Mouse (Mus musculus): ENCODE measurements around the gene Pmepa1.

The Pmepa1 gene

DNA sequence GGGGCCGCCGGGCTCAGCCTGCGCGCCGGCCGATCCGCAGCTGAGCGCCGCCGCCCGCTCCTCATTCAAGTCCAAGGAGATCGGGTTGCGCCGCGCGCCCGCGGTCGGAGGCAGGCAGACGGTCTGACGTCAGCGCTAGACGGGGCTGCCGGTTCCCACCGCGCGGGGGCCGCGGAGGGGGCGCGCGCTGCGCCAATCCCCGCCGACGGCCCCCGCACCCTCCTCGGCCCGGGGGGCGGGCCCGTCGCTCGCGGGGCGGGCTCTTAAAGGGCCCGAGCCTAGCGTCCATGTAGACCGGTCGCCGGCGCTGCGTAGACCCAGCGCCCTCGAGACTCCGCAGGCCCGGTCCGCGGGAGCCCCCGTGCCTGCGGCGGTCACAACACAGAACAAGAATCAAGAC is at the start of gene Pmepa1:
TSS of gene Pmepa1 (minus strand) at position 125 of the 400 bp plus-strand sequence.
- peak; percentile 94 to 96 for DNase-seq

DNA sequence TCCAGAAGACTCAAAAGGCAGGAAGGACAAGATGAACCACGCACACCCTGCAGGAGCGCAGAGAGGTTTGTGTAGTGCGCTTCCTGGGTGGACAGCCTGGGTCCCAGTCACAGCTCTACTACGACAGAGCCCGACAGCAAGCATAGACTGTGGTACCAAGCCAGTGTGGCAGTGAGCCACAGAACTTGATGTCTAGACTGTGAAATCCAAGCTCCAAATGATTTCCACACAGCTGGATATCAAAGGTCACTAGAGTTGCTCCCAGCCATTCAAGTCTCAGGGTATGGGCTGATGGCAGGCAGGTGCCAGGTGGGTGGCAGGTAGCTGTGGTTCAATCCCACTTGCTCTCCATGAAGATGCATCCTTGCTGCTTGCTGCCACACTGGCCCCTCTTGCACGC is 45.4 kb upstream of the Pmepa1 start:
- DNase-seq = no peak

DNA sequence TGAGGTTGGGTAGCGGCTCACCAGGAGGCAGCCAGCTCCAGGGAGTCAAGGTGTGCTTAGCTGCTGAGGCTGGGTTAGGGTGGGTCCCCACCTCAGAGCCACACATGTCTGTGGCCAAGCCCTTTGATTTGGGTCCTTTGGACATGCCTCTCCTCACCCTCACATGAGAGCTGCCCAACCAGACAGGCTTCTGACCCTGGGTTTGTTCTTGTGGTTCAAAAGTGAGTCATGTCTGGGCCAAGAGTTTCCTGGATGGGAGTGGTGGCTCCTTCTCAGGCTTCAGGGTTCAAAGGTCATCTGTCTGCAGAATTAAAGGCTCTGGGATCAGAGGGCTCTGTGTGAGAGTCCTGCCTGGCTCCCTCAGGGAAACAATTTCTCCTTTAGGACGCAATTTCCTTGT is 44.9 kb upstream of the Pmepa1 start:
- no peak for DNase-seq

DNA sequence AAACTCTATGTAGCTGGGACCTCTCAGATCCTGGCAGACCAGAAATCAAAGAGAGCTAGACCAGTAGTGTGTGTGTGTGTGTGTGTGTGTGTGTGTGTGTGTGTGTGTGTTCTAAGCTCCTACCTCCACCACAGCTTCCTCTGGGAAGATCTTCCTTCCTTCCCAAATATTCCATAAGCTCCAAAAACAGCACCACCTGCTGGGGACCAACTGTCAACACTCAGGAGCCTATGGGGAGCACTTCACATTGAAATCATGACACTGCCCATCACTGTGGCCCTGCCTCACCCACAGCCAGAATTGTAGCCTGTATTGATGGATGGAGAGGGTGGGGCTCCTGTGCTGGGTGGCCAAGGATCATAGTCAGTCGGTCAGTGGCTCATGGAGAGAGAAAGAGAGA is 38.0 kb upstream of the Pmepa1 start:
- DNase-seq = no peak

DNA sequence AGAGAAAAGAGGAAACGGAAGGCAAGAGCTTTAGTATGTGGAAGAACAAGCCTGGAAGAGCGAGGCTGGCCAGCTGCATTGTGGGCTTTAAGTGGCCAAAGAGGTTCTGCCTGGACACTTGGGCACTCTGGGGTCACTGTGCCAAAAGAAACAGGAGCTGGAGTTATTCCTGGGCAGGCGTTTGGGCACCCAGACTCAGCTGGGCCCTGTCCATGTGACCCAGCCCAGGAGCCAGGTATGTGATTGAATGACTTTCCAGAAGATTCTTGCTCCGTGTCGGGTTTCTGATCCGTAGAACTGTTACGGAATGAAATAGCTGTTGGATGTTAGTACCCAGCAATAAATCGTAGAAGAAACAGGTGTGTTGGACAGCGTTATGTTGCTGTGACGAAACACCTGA is 32.2 kb upstream of the Pmepa1 start:
- DNase-seq = no peak

DNA sequence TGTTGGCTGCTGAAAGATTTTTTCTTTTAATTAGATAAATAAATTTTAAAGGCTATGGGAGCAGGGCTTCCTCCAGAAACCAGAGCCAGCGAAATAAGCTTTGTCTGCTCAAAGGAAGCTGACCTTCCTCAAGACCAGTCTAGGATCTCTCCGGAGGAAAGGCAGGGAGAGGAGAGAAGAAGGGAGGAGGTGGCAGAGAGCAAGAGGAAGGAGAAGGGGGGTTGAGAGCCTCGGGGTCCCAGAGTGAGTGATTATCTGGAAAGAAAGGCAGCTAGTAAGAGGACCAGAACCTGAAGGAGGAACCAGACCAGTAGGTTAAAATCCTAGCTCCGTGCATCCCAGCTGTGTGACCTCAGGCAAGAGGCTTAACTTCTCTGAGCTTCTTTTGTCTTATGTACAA is 31.7 kb upstream of the Pmepa1 start:
- DNase-seq = peak in 1 of 2 experiments; percentile 21

DNA sequence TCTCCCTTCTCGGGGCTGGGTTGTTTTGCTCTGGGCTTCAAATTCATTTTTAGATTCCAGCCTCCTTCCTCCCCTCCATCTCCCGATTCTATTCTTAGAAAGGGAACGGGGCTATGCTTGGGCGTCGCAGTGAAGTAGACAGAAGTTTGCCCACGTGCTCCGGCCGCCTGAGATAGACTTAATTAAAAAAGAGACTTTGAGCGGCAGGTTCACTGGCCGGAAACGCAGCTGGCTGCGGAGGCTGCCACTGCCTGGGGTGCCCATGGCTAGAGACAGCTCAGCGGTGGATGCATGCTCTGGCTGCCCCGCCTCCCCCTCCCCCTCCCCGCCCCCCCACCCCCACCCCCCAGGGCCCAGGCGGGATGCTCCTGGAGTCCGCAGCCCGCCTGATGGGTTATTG is 31.2 kb upstream of the Pmepa1 start:
- DNase-seq = peak; percentile 69 to 82

DNA sequence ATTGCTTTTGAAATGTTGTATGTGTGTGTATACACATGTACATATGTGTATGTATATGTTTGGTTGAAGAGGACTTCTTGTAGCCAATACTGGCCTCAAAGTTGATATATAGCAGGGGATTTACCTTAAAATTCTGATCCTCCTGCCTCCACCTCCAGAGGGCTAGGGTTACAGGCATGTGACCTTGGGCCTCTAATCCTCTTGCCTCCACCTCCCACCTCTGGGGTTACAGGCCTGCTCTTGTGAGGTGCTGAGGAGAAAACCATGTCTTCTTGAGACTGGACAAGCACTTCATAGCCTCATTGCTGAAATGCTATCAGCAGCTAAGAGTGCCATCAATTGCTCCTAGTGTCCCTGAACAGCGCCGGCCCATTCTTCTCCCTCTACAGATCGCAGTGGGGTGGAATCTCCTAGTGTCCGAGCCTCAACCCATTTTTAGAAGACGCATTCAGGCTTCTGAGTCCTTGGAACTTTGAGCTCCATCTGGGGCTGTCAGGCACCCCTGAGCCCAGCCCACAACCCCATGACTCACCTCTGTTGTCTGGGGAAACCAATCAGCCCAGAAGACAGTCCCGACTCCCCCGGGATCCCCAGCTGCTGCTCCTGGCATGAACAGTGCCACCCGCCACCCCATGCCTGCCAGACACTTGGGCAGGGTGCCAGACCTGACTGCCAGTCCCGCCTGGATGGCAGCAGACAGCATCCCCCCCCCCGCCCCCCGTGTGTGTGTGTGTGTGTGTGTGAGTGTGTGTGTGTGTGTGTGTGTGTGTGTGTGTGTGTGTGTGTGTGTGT is 30.6 kb upstream of the Pmepa1 start:
- DNase-seq = peak; percentile 84 to 90

DNA sequence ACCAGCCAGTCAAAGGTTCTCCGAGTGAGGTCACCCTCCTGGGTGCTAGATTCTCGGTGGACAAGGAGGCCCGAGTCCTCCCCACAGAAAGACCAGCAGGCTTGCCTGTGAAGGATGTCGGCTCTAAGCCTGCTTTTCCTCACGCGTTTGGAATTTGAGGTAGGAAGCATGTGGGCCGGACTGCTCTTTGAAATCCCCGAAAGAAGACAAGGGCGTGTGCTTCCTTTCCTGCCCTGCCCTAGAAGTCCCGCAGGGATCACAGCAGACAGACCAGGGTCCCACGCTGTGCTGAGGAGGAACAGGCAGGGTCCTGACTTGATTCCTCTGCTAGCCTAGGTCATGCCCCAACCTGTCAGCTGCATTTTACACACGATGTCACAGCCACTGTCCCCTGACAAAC is 28.7 kb upstream of the Pmepa1 start:
- no peak for DNase-seq

DNA sequence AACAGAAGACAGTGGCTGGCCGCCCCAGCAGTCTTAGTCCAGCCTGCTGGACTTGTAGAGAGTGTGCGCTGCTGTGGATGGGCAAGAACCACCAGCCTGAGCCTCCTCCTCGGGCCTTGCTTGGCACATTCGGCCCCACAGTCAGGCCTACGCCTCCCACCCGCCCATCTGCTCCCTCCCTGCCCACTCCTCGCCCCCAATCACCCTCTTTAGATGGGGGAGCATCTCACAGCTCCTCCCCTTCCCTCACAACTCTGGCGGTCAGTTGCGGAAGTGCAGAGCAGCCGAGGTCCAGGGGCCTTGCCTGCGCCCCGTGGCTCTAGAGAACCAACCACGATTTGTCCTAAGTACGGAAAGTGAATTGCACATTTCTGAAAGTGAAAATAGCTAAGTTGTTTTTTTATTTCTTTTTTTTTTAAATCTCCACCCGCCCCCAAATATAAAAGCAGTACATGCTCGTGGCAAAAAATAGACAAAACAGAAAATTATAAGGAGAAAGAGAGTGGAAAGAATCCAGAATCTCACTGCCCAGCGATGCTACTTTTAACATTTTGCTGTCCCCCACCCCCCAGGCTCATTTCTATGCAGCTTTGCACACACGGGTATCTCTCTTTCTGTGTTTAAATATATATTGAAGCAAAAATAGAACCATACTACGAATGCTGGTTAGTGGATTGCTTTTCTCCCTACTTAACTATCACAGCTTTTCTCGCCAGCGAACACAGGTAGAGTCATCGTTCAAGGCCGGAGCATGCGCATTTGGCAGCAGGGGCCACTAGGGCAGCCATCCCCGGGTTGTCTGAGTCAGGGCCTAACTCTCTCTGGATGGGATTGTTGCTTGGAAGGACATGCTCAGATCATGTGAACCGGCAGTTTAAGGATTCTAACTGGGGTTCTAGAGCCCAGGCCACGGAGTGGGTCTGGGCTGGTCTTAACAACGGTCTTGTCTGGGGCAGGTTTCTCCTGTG is 24.6 kb upstream of the Pmepa1 start:
- DNase-seq = peak; percentile 66 to 69

DNA sequence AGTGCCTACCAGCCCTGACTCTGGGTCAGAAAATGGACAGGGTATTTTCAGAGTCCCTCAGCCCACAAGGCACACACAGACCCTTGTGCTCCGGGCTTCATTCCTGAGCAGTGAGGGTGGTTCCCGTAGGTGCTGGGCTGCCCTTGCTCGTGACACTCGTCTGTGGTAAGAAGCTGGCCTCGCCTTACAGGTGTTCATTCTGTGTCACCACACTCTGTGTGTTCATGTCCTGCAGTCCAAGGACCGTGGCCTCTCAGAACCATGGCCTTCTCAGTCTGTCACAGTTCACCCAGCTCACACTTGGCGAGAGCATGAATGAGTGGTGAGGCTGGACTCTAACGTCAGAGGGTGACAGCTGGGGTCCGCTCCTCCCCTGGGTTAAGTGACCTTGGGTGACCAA is 20.1 kb upstream of the Pmepa1 start:
- no peak for DNase-seq

DNA sequence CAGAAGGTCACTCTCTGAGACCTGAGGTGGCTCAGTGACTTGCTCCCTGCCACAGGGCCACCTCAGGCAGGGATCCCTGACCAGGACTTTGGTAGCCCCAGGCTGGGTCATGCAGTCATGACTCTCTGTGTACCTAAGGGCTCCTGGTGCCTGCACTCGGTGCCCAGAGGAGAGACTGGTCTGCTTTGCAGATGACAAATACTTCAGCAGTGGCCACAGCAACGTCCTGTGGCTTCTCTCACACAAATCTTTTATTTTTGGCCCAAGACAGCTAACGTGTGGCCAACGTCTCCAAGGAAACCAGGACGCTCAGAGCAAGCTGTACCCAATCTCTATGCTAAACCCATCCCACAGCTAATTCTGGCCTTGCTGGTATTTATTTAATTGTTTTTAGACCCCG is 16.7 kb upstream of the Pmepa1 start:
- peak in 1 of 2 experiments; percentile 37 for DNase-seq

DNA sequence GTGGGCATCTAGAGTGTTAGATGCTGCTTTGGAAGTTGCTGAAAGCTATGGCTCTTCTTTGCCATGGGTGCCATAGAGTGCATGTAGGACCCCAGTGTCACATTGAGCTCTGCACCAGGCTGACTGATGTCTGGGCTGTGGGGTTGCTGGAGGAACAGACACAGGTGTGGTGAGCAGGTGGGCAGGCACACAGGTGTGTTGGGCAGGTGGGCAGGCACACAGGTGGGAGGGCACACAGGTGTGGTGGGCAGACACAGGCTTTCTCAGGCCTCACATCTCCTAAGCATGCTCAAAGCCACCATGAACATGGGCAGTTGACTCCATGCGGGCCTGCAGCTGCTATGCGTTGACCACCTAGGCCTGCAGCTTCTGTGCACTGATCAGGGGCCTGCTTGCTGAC is 16.2 kb upstream of the Pmepa1 start:
- no peak for DNase-seq

DNA sequence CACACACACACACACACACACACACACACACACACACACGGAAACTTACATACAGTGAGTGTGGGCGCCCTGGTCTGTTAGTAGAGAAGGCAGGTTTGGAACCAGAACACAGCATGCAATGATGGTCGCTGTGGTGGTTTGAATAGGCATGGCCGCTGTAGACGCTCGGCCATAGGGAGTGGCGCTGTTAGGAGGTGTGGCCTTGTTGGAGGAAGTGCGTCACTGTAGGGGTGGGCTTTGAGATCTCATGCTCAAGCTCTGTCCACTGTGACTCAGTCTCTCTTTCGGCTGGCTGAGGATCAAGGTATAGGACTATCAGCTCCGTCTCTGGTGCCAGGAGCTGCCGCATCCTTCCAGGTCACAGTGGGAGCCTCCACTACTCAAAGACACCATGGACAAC is 14.6 kb upstream of the Pmepa1 start:
- no peak for DNase-seq

DNA sequence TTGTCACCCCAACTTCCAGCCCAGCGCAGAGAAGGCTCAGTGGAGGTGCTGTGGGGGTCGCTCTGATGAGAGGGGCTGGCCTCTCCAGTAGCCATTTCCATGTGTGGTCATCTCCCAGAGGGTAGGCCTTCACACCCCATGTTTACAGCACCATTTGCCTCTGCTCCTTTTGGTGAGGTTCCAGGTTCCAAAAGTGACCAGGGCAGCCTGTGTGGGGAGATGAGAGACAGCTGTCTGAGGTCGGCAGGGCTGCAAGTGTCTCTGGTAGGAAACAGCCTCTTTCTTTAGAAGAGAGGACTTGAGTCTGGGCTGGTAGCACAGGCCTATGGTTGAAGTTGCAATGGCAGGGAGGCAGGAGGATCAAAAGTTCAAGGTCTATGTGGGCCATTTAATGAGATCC is 13.6 kb upstream of the Pmepa1 start:
- DNase-seq = peak in 1 of 2 experiments; percentile 40

DNA sequence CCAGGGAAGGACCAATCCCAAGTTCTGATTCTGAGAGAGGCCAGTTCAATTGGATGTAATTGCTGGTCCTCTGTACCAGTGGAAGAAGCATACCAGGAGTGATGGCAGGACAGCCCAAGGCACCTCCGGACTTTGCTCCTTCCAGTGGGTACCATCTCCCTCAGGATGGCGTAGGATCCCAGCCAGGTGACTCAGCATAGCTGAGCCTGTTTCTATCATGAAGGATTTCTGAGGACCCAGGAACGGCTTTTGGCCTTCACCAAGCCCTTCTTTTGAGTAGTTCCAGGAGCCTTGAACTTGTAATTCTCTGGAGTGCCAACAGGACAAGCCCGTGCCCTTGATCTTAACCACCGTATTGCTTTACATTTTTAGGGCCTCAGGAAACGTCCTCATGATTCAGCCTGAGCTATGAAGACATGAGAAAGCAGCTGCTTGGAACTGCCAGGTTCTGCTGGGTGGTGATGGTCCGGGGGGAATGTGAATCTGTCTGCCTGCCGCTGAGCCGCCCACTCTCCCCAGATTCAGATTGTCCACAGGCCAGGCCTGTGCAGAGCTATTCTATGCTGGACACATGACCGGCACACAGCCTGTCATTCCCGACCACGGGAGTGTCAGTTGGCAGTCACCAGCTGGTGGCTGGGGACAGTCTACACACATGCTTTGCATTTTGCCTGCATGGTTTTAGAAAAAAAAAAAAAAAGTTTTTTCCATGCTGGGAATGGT is 9.6 kb upstream of the Pmepa1 start:
- DNase-seq = no peak

DNA sequence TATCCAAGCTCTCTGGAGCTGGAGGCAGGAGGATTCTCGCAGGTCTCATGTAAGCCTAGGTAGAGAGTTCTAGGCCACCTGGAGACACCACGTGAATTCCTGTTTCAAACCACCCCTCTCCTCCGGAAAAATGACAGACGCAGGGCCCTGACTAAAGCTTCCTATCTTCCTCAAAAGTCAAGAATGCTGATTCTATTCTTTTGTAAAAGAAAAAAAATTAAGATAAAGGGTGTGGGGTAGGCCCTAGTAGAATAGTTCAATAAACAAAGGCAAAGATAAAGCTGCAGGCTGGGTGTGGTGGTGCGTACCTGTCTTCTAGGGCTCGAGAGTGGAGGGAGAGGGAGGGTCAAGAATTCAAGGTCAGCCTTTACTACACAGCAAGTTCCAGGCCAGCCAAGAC is 8.4 kb upstream of the Pmepa1 start:
- DNase-seq = no peak

DNA sequence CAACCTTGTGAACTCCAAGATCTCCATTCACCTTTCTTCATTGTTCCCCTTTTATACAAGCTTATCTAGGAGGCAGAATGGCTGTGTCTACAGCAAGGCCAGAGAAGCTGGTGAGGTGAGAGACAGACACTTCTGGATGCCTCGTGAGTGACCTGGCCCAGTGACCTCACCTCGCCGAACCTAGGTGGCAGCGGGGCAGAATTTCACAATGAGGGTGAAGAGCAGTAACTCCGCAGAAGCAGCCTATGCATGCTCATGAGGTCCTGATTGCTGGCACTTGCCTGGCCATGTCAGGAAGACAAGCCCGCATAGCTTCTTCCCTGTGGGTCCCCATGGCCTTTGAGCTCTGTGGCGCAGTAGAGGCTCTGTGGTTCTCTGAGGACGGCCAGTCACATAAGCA is 5.9 kb upstream of the Pmepa1 start:
- DNase-seq = no peak

DNA sequence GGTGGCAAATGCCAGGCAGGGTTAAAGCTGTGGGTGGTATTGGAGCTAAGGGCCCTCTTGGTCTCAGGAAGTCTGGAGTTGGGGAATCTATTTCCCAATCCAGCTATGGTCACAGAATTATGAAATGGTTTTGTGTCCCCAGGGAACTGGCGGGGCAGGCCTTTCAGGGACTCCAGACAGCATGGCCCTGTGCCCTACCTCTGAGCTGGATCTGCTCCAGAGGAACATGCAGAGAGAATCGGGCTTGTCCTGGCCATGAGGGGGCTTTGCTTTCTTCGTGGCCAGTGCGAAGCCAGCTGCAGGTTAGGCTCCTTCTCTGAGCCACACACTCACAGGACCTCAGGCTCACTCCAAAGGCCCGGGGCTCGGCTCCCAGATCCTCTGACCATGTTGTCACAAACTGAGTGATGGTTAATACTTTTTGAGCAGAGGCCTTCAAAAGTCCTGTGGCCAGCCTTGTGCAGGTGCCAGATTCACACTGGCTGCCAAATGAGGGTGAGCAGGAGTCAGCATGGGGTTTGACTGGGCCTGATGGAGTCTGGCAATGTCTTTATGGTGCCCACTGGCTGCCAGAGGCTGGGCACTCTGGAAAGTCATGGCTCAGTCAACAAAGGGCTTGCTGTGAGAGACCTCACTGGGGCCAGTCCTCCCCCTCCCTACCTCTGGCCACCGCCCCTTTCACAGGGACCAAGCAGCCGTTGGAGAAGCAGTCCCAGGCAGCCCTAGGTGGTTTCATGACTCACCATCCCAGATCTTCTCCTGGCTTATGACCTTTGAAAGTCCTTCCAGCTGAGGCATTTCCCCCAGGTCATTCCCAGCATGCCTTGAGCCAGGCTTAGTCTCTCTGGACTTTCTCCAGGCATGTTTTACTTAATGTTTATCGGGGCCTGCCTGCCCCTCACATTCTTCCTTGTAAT is 4.9 kb upstream of the Pmepa1 start:
- peak in 1 of 2 experiments; percentile 56 for DNase-seq

DNA sequence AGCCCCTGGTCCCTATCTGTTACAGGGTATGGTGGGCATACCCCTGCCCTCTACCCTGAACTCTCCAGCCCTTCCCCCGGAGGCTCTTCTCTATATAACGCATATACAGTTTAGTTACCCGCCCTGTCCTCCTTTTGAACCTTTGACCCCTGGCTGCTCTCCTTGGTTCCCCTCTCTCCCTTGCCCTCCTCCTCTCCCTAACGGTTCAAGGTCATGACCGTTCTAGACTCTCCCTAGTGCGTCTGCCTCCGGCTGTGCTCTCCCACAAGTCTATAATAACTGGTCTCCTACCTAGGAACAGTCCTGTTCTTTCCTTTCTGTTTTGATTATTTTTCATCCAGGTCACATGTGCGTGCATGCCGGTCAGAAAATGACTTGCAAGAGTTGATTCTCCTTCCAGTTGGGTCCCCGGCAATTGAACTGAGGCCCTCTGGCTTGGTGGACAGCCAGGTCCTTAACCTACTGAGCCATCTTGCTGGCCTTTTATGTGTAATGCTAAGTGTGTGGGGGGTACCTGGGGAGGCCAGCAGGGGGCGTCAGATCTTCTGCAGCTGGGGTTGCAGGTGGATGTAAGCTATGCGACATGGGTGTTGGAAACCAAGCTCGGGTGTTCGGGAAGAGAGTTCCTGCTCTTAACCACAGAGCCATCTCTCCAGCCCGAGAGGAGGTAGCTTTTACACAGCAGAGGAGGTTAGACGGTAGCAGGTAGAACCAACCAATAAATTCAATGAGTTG is 2.7 kb upstream of the Pmepa1 start:
- DNase-seq = no peak

DNA sequence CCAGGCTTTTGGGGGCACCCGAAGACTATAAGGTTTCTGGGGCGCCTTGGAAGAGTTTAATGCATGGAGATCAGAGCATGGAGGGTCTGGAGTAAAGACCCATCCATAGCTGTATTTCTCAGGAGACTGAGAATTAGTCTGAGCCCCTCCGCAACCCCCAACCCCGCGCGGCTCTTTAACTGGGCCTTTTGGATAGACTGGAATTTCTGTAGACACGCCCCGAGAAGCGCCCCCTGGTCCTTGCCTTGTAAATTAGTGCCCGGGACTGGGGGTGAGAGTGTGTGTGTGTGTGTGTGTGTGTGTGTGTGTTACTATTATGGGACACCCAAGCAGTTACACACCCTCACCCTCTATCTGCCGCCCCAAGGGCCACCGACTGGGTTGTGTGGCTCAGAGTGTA is 526 bp upstream of the Pmepa1 start:
- DNase-seq = peak; percentile 74 to 82
